Mouse (Mus musculus) Patski (cell line): ENCODE results near the gene Tmem207. TPM values are rescaled to one million over a fixed set of nuclear protein-coding genes. Genes with fewer than 3 reads are reported as not detected.
"Not testable (repeated sequence)": the region's sequence is repeated elsewhere in the genome, so short reads cannot be mapped to it uniquely, and the experiment has no call there.

Source experiments
- ATAC-seq: fragments of 100-300 bp; one replicate; pipeline ENCODE4 v1.8.0; 2021
- CTCF ChIA-PET: fragments of 350-600 bp; sonication (Branson Sonifier 250); formaldehyde crosslinking; loops from one replicate; lab custom pipeline; 2022; ENCODE audit warnings: inconsistent platforms; lab: Charles Lee
- POLR2A ChIA-PET: fragments of 350-600 bp; sonication (Branson Sonifier 250); formaldehyde crosslinking; loops from one replicate; lab custom pipeline; 2022; ENCODE audit warnings: antibody characterized with exemption, inconsistent platforms; lab: Charles Lee
- DNase-seq: peaks from one replicate; pipeline ENCODE4 v3.0.0-alpha.2; 2011; ENCODE audit warnings: low read depth, low spot score
- H3K27me3 ChIP-seq: fragments of 371-371 bp; one replicate; pipeline ENCODE4 v1.5.1; 2021
- CTCF ChIP-seq: fragments of 100-300 bp; IDR thresholded peaks from one replicate; pipeline ENCODE4 v1.5.1; 2021
- in situ Hi-C: fragments of 300-500 bp; cut with MboI; formaldehyde crosslinking; loops from 3 replicates; pipeline ENCODE4 v1.11.1; 2018; ENCODE audit warnings: low pct_unique_long_range_greater_than_20kb, mixed read lengths
- polyA plus RNA-seq: library from polyadenylated mRNA; unstranded; gene quantifications from one replicate; pipeline ENCODE4 v1.2.3, GENCODE M21; 2021

Gene Tmem207
- polyA plus RNA-seq, 1 experiment from 2014 or later = not detected

DNA sequence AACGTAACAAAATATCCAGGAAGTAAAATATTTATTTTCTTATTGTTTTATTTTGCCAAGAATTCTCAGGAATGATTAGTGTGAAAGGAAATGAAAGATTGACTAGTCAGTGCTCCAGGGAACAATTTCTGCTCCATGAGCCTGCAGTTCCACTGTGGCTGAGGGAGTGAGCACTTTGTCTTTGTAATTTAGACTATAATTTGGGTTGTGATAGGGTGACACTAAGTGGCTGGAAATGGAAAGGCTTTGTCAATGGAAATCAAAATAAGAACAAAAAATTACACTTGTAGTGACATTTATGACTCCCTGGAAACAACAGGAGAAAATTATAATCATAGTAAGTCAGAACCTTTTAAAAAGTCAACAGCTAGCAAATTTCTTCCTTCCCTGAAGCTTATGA lies 5.7 kb upstream of the Tmem207 start:
- DNase-seq = no peak
- POLR2A ChIA-PET = no interaction called here
- TF ChIP-seq CTCF = no peak
- no peaks in the 10 kb centered on the region for H3K27me3 ChIP-seq
- in situ Hi-C loops = no loop called here
- CTCF ChIA-PET = no interaction called here
- no peak for ATAC-seq

GRCm38 (mm10) chr16:26530451-26530850 lies 3.9 kb upstream of the Tmem207 start:
- ChIA-PET POLR2A (interaction anchor here (1.2 kb wide), 1 partner anchor 291 kb away, joined by 3 read pairs; no protein-coding TSS in a partner anchor), CTCF (interaction anchor here (0.9 kb wide), 1 partner anchor 11 kb away, joined by 3 read pairs; no protein-coding TSS in a partner anchor)
- peak; percentile 15 for DNase-seq
- no peak for ATAC-seq
- TF ChIP-seq CTCF = no peak
- in situ Hi-C loops = no loop called here
- H3K27me3 ChIP-seq = no peaks in the 10 kb centered on the region

- peaks cover 5% of the 10 kb centered on the region for H3K27me3 ChIP-seq
- ATAC-seq = no peak
- no peak for TF ChIP-seq CTCF
- POLR2A ChIA-PET = interaction anchor here (0.7 kb wide), 1 partner anchor 561 kb away, joined by 3 read pairs; no protein-coding TSS in a partner anchor
- no peak for DNase-seq
- in situ Hi-C loops = loop anchor here (10.0 kb wide), 2 partner anchors 247 to 563 kb away; no protein-coding TSS in a partner anchor
- CTCF ChIA-PET = interaction anchor here (0.9 to 2.2 kb wide), 3 partner anchors 8 to 249 kb away, joined by 3 to 13 read pairs (median 3); no protein-coding TSS in a partner anchor
These were observed 1.5 kb upstream of the Tmem207 start for GRCm38 (mm10) chr16:26527931-26528666.

- no peak for ATAC-seq
- no peak for DNase-seq
- TF ChIP-seq CTCF = no peak
- H3K27me3 ChIP-seq = peaks cover 11% of the 10 kb centered on the region
- in situ Hi-C loops = loop anchor here (10.0 kb wide), 2 partner anchors 249 to 561 kb away; no protein-coding TSS in a partner anchor
- CTCF ChIA-PET = no interaction called here
- POLR2A ChIA-PET = no interaction called here
These were observed 737 bp downstream of the Tmem207 start for GRCm38 (mm10) chr16:26525832-26526231.

GRCm38 (mm10) chr16:26519596-26519995 lies 7.0 kb downstream of the Tmem207 start:
- ATAC-seq (no peak), DNase-seq (no peak)
- H3K27me3 ChIP-seq = peaks cover 11% of the 10 kb centered on the region
- CTCF ChIA-PET = interaction anchor here (0.6 to 2.4 kb wide), 17 partner anchors 8 to 288 kb away, joined by 3 to 13 read pairs (median 3); no protein-coding TSS in a partner anchor
- POLR2A ChIA-PET = interaction anchor here (0.5 to 0.6 kb wide), 2 partner anchors 27 to 592 kb away, joined by 3 to 4 read pairs; no protein-coding TSS in a partner anchor
- in situ Hi-C loops = loop anchor here (25.0 kb wide), 1 partner anchor 618 kb away; no protein-coding TSS in a partner anchor
- peak; percentile 75 for TF ChIP-seq CTCF

DNA sequence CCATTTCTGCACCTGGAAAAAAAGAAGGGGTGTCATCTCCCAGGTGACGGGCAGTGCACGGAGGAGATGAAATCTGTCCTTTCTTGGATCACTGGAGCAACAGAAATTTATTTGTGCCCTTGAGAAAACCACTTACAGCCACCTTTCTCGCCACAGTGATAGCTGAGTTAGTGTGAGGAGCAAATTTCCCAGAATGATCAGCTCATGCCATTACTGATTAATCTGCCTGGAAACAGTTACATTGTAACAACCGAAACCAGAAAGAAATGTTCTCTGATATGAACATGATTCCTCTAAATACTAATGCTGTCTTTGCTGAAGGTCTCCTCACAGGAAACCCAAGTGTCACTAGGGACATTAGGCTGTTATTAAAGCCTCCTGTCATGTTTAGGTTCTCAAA lies 21.6 kb downstream of the Tmem207 start:
- in situ Hi-C loops = loop anchor here (5.0 to 25.0 kb wide), 2 partner anchors 268 to 632 kb away; no protein-coding TSS in a partner anchor
- POLR2A ChIA-PET = no interaction called here
- CTCF ChIA-PET = interaction anchor here (0.7 kb wide), 1 partner anchor 9 kb away, joined by 3 read pairs; no protein-coding TSS in a partner anchor
- DNase-seq (no peak), ATAC-seq (no peak)
- H3K27me3 ChIP-seq = no peaks in the 10 kb centered on the region
- no peak for TF ChIP-seq CTCF

GRCm38 (mm10) chr16:26500738-26501137 lies 25.8 kb downstream of the Tmem207 start:
- ChIA-PET CTCF (no interaction called here), POLR2A (no interaction called here)
- in situ Hi-C loops = loop anchor here (5.0 to 25.0 kb wide), 2 partner anchors 263 to 637 kb away; no protein-coding TSS in a partner anchor
- DNase-seq = no peak
- no peaks in the 10 kb centered on the region for H3K27me3 ChIP-seq
- no peak for TF ChIP-seq CTCF
- ATAC-seq = no peak

GRCm38 (mm10) chr16:26499705-26500104 lies 26.9 kb downstream of the Tmem207 start:
- H3K27me3 ChIP-seq, POLR2A ChIA-PET, DNase-seq, ATAC-seq, CTCF ChIA-PET: not testable (repeated sequence)
- in situ Hi-C loops = loop anchor here (5.0 to 25.0 kb wide), 2 partner anchors 262 to 638 kb away; no protein-coding TSS in a partner anchor

- POLR2A ChIA-PET = no interaction called here
- peaks cover 5% of the 10 kb centered on the region for H3K27me3 ChIP-seq
- in situ Hi-C loops = no loop called here
- peak; percentile 50 for TF ChIP-seq CTCF
- no peak for ATAC-seq
- DNase-seq = no peak
- CTCF ChIA-PET = interaction anchor here (0.6 to 1.1 kb wide), 4 partner anchors 9 to 244 kb away, joined by 3 to 4 read pairs (median 3); no protein-coding TSS in a partner anchor
These were observed 30.8 kb downstream of the Tmem207 start for GRCm38 (mm10) chr16:26495721-26496120.

DNA sequence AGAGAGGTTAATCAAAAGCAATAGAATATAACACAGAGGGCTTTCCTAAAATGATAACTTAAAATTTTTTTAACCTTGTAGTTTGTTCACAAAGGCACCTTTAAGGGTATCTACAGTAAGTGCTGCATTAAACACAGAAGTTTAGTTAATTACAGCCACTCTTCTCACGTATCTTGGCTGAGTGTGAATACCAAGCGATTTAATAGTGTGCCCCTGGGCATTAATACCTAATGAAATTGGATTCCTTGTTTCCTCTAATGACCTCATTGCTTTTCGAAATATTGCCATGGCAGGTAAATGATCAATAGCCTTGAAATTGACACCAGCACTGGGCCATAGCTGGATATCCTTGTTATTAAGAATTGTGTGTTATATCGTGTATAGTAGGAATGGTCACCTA lies 55.3 kb downstream of the Tmem207 start:
- in situ Hi-C loops = no loop called here
- no peak for DNase-seq
- CTCF ChIA-PET = interaction anchor here (1.0 kb wide), 1 partner anchor 48 kb away, joined by 3 read pairs; no protein-coding TSS in a partner anchor
- H3K27me3 ChIP-seq = no peaks in the 10 kb centered on the region
- POLR2A ChIA-PET = no interaction called here
- TF ChIP-seq CTCF = no peak
- ATAC-seq = no peak
